9 mouse cellular contexts compared by ENCODE assay signal in genomic region chr11:8692162-8692535, GRCm38 (mm10). TPM values are rescaled to one million over a fixed set of nuclear protein-coding genes. Genes with fewer than 3 reads are reported as not detected.
DNase-seq lines count a peak whose midpoint lies in the region; ATAC-seq and TF ChIP-seq lines count a peak whose summit lies in the region.
"Had no signal": no experiment of that assay in that cellular context is flagged by ENCODE, and none has a peak within 500 bp of the region (broad histone marks: within the 10 kb centered on the region; RNA-seq: fewer than 3 reads in every experiment).

No protein-coding gene starts in this region.

- ATAC-seq in intestine, embryonic 14.5 days (replicated peaks; ENCODE audit: low FRiP score, low TSS enrichment, low read depth) = no peak; the same call in 1 of the 2 replicates
- no peak for ATAC-seq in intestine, postnatal 0 days
- ATAC-seq in embryonic facial prominence, embryonic 13.5 days (ENCODE audit: insufficient number of reproducible peaks, insufficient read depth, low FRiP score, low TSS enrichment, low read depth) = no peak
- peak; percentile 60 for ATAC-seq in megakaryocyte-erythroid progenitor cell, adult 5-6 weeks (replicated peaks; ENCODE audit: low FRiP score, low TSS enrichment, poor library complexity, severe bottlenecking)
- ATAC-seq in monocyte, adult 5-6 weeks (replicated peaks; ENCODE audit: insufficient number of reproducible peaks, low FRiP score, low TSS enrichment, poor library complexity, severe bottlenecking) = no peak

- no peaks in the 10 kb centered on the region for H3K9me3 ChIP-seq in intestine, embryonic 14.5 days (ENCODE audit: control insufficient read depth, low read length)
- H3K9me3 ChIP-seq in intestine, postnatal 0 days (ENCODE audit: control insufficient read depth) = no peaks in the 10 kb centered on the region
- H3K9me3 ChIP-seq in ES-E14 (ENCODE audit: control insufficient read depth, insufficient read depth, low read depth, low read length) = no peaks in the 10 kb centered on the region
- 0 out of 2 replicates have a peak, but pooled peaks cover 3% of the 10 kb centered on the region for H3K9me3 ChIP-seq in embryonic facial prominence, embryonic 13.5 days

- H3K27ac ChIP-seq in intestine, embryonic 14.5 days (ENCODE audit: low read depth) = peak overlapping the region; percentile 90
- H3K27ac ChIP-seq in intestine, postnatal 0 days (ENCODE audit: low read depth, low read length) = no peak overlapping the region
- H3K27ac ChIP-seq in ES-E14 (ENCODE audit: insufficient read depth, low read depth, low read length, poor library complexity, severe bottlenecking) = no peak overlapping the region; the same call in 1 of the 2 replicates
- H3K27ac ChIP-seq in embryonic facial prominence, embryonic 13.5 days = peak overlapping the region; percentile 92

- H3K36me3 ChIP-seq in intestine, embryonic 14.5 days (ENCODE audit: control insufficient read depth, insufficient read depth, low read length) = no peaks in the 10 kb centered on the region
- H3K36me3 ChIP-seq in intestine, postnatal 0 days (ENCODE audit: control insufficient read depth, insufficient read depth) = no peaks in the 10 kb centered on the region
- no peaks in the 10 kb centered on the region for H3K36me3 ChIP-seq in ES-E14 (ENCODE audit: control insufficient read depth, insufficient read depth, low read length, poor library complexity, severe bottlenecking)
- H3K36me3 ChIP-seq in embryonic facial prominence, embryonic 13.5 days = no peaks in the 10 kb centered on the region

- H3K27me3 ChIP-seq in intestine, embryonic 14.5 days (replicated peaks; ENCODE audit: control insufficient read depth, insufficient read depth, low read length) = no peaks in the 10 kb centered on the region
- H3K27me3 ChIP-seq in intestine, postnatal 0 days (replicated peaks; ENCODE audit: control insufficient read depth, insufficient read depth, low read length) = no peaks in the 10 kb centered on the region
- no peaks in the 10 kb centered on the region for H3K27me3 ChIP-seq in embryonic facial prominence, embryonic 13.5 days

- no peak overlapping the region for H3K9ac ChIP-seq in intestine, embryonic 14.5 days (ENCODE audit: low read length)
- H3K9ac ChIP-seq in intestine, postnatal 0 days (ENCODE audit: low read depth, low read length) = no peak overlapping the region
- H3K9ac ChIP-seq in ES-E14 (ENCODE audit: insufficient read depth, low read depth, low read length, poor library complexity, severe bottlenecking) = peak overlapping the region; percentile 41; the same call in 1 of the 2 replicates
- no peak overlapping the region for H3K9ac ChIP-seq in embryonic facial prominence, embryonic 13.5 days

- DNase-seq in intestine, embryonic 14.5 days (ENCODE audit: low spot score) = no peak
- DNase-seq in ES-E14 (ENCODE audit: low read depth, low spot score) = no peak
- DNase-seq in urinary bladder, adult 2 months (ENCODE audit: low spot score) = no peak
- DNase-seq: gastrocnemius, postnatal 10 days; kidney, postnatal 36 days had no signal

- no peak overlapping the region for H3K4me3 ChIP-seq in intestine, embryonic 14.5 days (ENCODE audit: low read depth, low read length)
- H3K4me3 ChIP-seq in intestine, postnatal 0 days (ENCODE audit: low read depth, low read length) = no peak overlapping the region
- H3K4me3 ChIP-seq in ES-E14 (ENCODE audit: insufficient read depth in 1 of 2, low read depth in 1 of 2, low read length in 2 of 2, poor library complexity in 1 of 2, severe bottlenecking in 1 of 2) = no peak overlapping the region
- no peak overlapping the region for H3K4me3 ChIP-seq in embryonic facial prominence, embryonic 13.5 days

- H3K4me2 ChIP-seq in intestine, embryonic 14.5 days (ENCODE audit: low read length) = peak overlapping the region; percentile 18; the same call in 1 of the 2 replicates
- H3K4me2 ChIP-seq in intestine, postnatal 0 days (replicated peaks; ENCODE audit: low read depth) = no peak overlapping the region
- H3K4me2 ChIP-seq in embryonic facial prominence, embryonic 13.5 days = peak overlapping the region; percentile 45

- peaks cover 26% of the 10 kb centered on the region for H3K4me1 ChIP-seq in intestine, embryonic 14.5 days (replicated peaks; ENCODE audit: control insufficient read depth, insufficient read depth, low read length)
- no peaks in the 10 kb centered on the region for H3K4me1 ChIP-seq in intestine, postnatal 0 days (replicated peaks; ENCODE audit: control insufficient read depth, insufficient read depth, low read length)
- H3K4me1 ChIP-seq in ES-E14 (ENCODE audit: control insufficient read depth in 2 of 2, insufficient read depth in 2 of 2, low read length in 2 of 2, poor library complexity in 1 of 2) = peaks cover 16 to 25% of the 10 kb centered on the region in 2 experiments
- H3K4me1 ChIP-seq in embryonic facial prominence, embryonic 13.5 days = peaks cover 41% of the 10 kb centered on the region

- TF ChIP-seq CTCF in intestine, postnatal 0 days (IDR thresholded peaks at IDR 0.05; ENCODE audit: low read depth) = no peak

- 47% methylated on average over 6 of the region's 6 CpGs for WGBS in intestine, embryonic 14.5 days
- 62% methylated on average over 6 of the region's 6 CpGs for WGBS in intestine, postnatal 0 days
- 38% methylated on average over 6 of the region's 6 CpGs for WGBS in embryonic facial prominence, embryonic 13.5 days

- in situ Hi-C loops in ES-E14 (cut with MboI; ENCODE audit: low sequenced_read_pairs in 2 of 2, unreplicated experiment in 2 of 2) = no loop called here

TF ChIP-seq in ES-E14, 5 proteins besides CTCF, POLR2A, EP300 and RAD21:
- no peak for TF ChIP-seq MAFK (IDR thresholded peaks at IDR 0.05; ENCODE audit: insufficient read depth, low read depth, low read length)
- no peak for TF ChIP-seq ZC3H11A (IDR thresholded peaks at IDR 0.05; ENCODE audit: borderline replicate concordance, low read depth, low read length)
- TF ChIP-seq HCFC1 (IDR thresholded peaks at IDR 0.05; ENCODE audit: borderline replicate concordance, insufficient read depth, low read length) = no peak
- TF ChIP-seq CHD2 (IDR thresholded peaks at IDR 0.05; ENCODE audit: low read depth, low read length) = no peak
- no peak for TF ChIP-seq ZNF384 (IDR thresholded peaks at IDR 0.05; ENCODE audit: low read depth, low read length)

RNA-seq across cellular contexts. Expression of gene Tns3, which starts 27.8 kb away (rescaled TPM):
- polyA plus RNA-seq in intestine, embryonic 14.5 days (2014; fragmentation: Nextera tagmentation; extraction: Ambion mirVana) = 25.7 and 26.7 TPM in 2 replicates
- 10.5 and 11.4 TPM in 2 replicates for polyA plus RNA-seq in intestine, postnatal 0 days (2015; fragmentation: Nextera tagmentation; extraction: Ambion mirVana)
- 111 and 133 TPM in 2 replicates for total RNA-seq in ES-E14 (2012; rRNA removed)
- 35.0 and 35.5 TPM in 2 replicates for polyA plus RNA-seq in embryonic facial prominence, embryonic 13.5 days (2015; fragmentation: Nextera tagmentation; extraction: Ambion mirVana)
- 8.4 and 16.0 TPM in 2 replicates for total RNA-seq in megakaryocyte-erythroid progenitor cell, adult 5-6 weeks (2014; fragmentation: Nextera tagmentation)
- 4.1 and 7.7 TPM in 2 replicates for total RNA-seq in megakaryocyte-erythroid progenitor cell, adult 5-6 weeks (2017)
- polyA plus RNA-seq in urinary bladder, adult 2 months (2012; rRNA removed) = 22.3 and 32.9 TPM in 2 replicates
- 6.3 to 8.1 TPM (median 6.5 TPM) in 3 replicates for total RNA-seq in monocyte, adult 5-6 weeks (2017)

Comparison
In these comparisons a context has a peak if more than half of its experiments do, and no peak if none do; other contexts are left out.
1. H3K27ac ChIP-seq: peak in intestine, embryonic 14.5 days (single experiment) and embryonic facial prominence, embryonic 13.5 days (single experiment); none in intestine, postnatal 0 days (single experiment) and ES-E14 (single experiment).